Mouse (Mus musculus) embryonic fibroblast, embryonic 13.5 days (primary cell): ENCODE measurements around the gene Coro7.

Source experiments
- CTCF ChIP-seq: IDR thresholded peaks from 2 replicates; pipeline ENCODE4 v1.5.1; 2011; ENCODE audit warnings: mild to moderate bottlenecking, control low read depth, low read length, moderate library complexity, borderline replicate concordance; ENCODE audit not compliant: insufficient read depth
- POLR2A ChIP-seq: IDR thresholded peaks from 2 replicates; pipeline ENCODE4 v1.6.1; 2011; ENCODE audit warnings: low read depth, mild to moderate bottlenecking, control low read depth, low read length, moderate library complexity

DNA sequence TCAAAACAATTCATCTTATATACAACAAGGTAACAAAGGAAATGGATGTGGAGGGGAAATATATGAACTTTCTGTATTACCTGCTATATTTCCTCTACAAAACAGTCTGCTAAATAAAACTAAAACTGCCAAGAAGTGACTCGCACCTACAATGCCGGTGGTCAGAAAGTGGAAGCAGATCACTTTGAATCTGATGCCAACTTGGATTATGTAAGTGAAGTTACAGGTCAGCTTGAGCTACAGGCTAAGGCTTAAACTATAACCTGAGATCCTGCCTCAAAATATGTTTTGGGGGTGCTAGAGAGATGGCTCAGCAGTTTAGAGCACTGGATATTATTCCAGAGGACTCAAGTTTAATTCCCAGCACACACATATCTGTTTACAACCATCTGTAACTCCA, 13.9 kb downstream of the Coro7 start:
- no peak for TF ChIP-seq POLR2A
- no peak for TF ChIP-seq CTCF
